Mouse (Mus musculus): ENCODE measurements at regions not wholly inside any gene's neighbourhood (a gene's known extent, or its start where the extent isn't known, plus 50 kb on each side); places are given as distances from the start of the nearest gene placed in this dataset.

DNA sequence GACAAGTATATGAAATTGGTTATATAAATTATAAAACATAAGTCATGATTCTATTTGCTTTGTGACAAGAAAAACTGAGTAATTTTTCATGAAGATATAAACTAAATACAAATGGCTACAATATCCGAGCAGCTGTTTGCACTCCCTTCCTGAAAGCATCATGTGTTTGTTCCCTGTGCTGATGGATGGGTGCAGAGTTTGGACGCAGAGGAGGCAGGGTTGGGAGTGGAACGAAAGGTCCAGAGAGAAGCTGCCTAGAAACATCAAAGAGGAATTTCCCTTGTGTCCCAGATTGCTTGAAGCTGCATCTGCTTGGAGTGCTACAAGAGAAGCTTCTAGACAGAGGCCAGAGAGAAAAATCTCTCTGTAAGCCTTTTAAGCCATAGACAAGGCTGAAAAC is 195.5 kb downstream of the Cd47 start:
- Histone ChIP-seq H3K9me3 (ENCODE audit: control insufficient read depth, low read length) (no peaks in the 10 kb centered on the region; the same call in 1 of the 2 replicates), H3K4me2 (ENCODE audit: low read length) (no peak overlapping the region), H3K4me3 (ENCODE audit: control insufficient read depth in 1 of 2, insufficient read depth in 1 of 2, low read depth in 1 of 2, low read length in 2 of 2) (no peak overlapping the region), H3K36me3 (ENCODE audit: control insufficient read depth, insufficient read depth, low read length) (no peaks in the 10 kb centered on the region), H3K27ac (replicated peaks in 1 of 2; ENCODE audit: control insufficient read depth in 1 of 2, insufficient read depth in 1 of 2, low read depth in 2 of 2, low read length in 2 of 2) (no peak overlapping the region), H3K9ac (ENCODE audit: low read length) (no peak overlapping the region), H3K4me1 (ENCODE audit: control insufficient read depth in 2 of 2, insufficient read depth in 2 of 2, low read length in 2 of 2) (no peaks in the 10 kb centered on the region), H3K27me3 (ENCODE audit: control insufficient read depth, insufficient read depth, low read length) (no peaks in the 10 kb centered on the region)
- WGBS: 68% methylated on average over 3 of the region's 3 CpGs
- ATAC-seq (ENCODE audit: insufficient number of reproducible peaks, insufficient read depth, low FRiP score, low read depth): no peak

GRCm38 (mm10) chr16:49996593-49996992 is 196.3 kb downstream of the Cd47 start:
- Histone ChIP-seq H3K36me3 (ENCODE audit: control insufficient read depth, insufficient read depth, low read length) (no peaks in the 10 kb centered on the region), H3K27ac (replicated peaks in 1 of 2; ENCODE audit: control insufficient read depth in 1 of 2, insufficient read depth in 1 of 2, low read depth in 2 of 2, low read length in 2 of 2) (no peak overlapping the region), H3K4me2 (ENCODE audit: low read length) (no peak overlapping the region), H3K9me3 (ENCODE audit: control insufficient read depth, low read length) (no peaks in the 10 kb centered on the region; the same call in 1 of the 2 replicates), H3K4me1 (ENCODE audit: control insufficient read depth in 2 of 2, insufficient read depth in 2 of 2, low read length in 2 of 2) (no peaks in the 10 kb centered on the region), H3K9ac (ENCODE audit: low read length) (no peak overlapping the region), H3K27me3 (ENCODE audit: control insufficient read depth, insufficient read depth, low read length) (no peaks in the 10 kb centered on the region), H3K4me3 (ENCODE audit: control insufficient read depth in 1 of 2, insufficient read depth in 1 of 2, low read depth in 1 of 2, low read length in 2 of 2) (no peak overlapping the region)
- 63% methylated on average over 5 of the region's 5 CpGs for WGBS
- no peak for ATAC-seq (ENCODE audit: insufficient number of reproducible peaks, insufficient read depth, low FRiP score, low read depth)

- H3K4me3 ChIP-seq (ENCODE audit: control insufficient read depth in 1 of 2, insufficient read depth in 1 of 2, low read depth in 1 of 2, low read length in 2 of 2): no peak overlapping the region
- H3K27ac ChIP-seq (replicated peaks in 1 of 2; ENCODE audit: control insufficient read depth in 1 of 2, insufficient read depth in 1 of 2, low read depth in 2 of 2, low read length in 2 of 2): no peak overlapping the region
- no peak overlapping the region for H3K4me2 ChIP-seq (ENCODE audit: low read length)
- no peaks in the 10 kb centered on the region for H3K4me1 ChIP-seq (ENCODE audit: control insufficient read depth in 2 of 2, insufficient read depth in 2 of 2, low read length in 2 of 2)
- 82% methylated on average over 7 of the region's 7 CpGs for WGBS
- H3K9me3 ChIP-seq (ENCODE audit: control insufficient read depth, low read length): no peaks in the 10 kb centered on the region; the same call in 1 of the 2 replicates
- no peak for ATAC-seq (ENCODE audit: insufficient number of reproducible peaks, insufficient read depth, low FRiP score, low read depth)
- no peak overlapping the region for H3K9ac ChIP-seq (ENCODE audit: low read length)
- H3K36me3 ChIP-seq (ENCODE audit: control insufficient read depth, insufficient read depth, low read length): no peaks in the 10 kb centered on the region
- no peaks in the 10 kb centered on the region for H3K27me3 ChIP-seq (ENCODE audit: control insufficient read depth, insufficient read depth, low read length)
Measured at GRCm38 (mm10) chr16:49997040-49997439, 196.7 kb downstream of the Cd47 start.

- no peak overlapping the region for H3K4me3 ChIP-seq (ENCODE audit: control insufficient read depth in 1 of 2, insufficient read depth in 1 of 2, low read depth in 1 of 2, low read length in 2 of 2)
- H3K27ac ChIP-seq (replicated peaks in 1 of 2; ENCODE audit: control insufficient read depth in 1 of 2, insufficient read depth in 1 of 2, low read depth in 2 of 2, low read length in 2 of 2): no peak overlapping the region
- H3K27me3 ChIP-seq (ENCODE audit: control insufficient read depth, insufficient read depth, low read length): no peaks in the 10 kb centered on the region
- no peaks in the 10 kb centered on the region for H3K9me3 ChIP-seq (ENCODE audit: control insufficient read depth, low read length)
- ATAC-seq (ENCODE audit: insufficient number of reproducible peaks, insufficient read depth, low FRiP score, low read depth): no peak
- H3K9ac ChIP-seq (ENCODE audit: low read length): no peak overlapping the region
- 60% methylated on average over 4 of the region's 4 CpGs for WGBS
- no peaks in the 10 kb centered on the region for H3K4me1 ChIP-seq (ENCODE audit: control insufficient read depth in 2 of 2, insufficient read depth in 2 of 2, low read length in 2 of 2)
- H3K4me2 ChIP-seq (ENCODE audit: low read length): no peak overlapping the region
- H3K36me3 ChIP-seq (ENCODE audit: control insufficient read depth, insufficient read depth, low read length): no peaks in the 10 kb centered on the region
Measured at GRCm38 (mm10) chr16:50000805-50001204, 200.5 kb downstream of the Cd47 start.

GRCm38 (mm10) chr16:50001662-50002455 is 201.5 kb downstream of the Cd47 start:
- no peaks in the 10 kb centered on the region for H3K9me3 ChIP-seq (ENCODE audit: control insufficient read depth, low read length)
- H3K36me3 ChIP-seq (ENCODE audit: control insufficient read depth, insufficient read depth, low read length): no peaks in the 10 kb centered on the region
- H3K4me2 ChIP-seq (ENCODE audit: low read length): no peak overlapping the region
- H3K4me1 ChIP-seq (ENCODE audit: control insufficient read depth in 2 of 2, insufficient read depth in 2 of 2, low read length in 2 of 2): no peaks in the 10 kb centered on the region
- H3K27ac ChIP-seq (replicated peaks in 1 of 2; ENCODE audit: control insufficient read depth in 1 of 2, insufficient read depth in 1 of 2, low read depth in 2 of 2, low read length in 2 of 2): no peak overlapping the region
- WGBS: 50% methylated on average over 3 of the region's 3 CpGs
- no peak for ATAC-seq (ENCODE audit: insufficient number of reproducible peaks, insufficient read depth, low FRiP score, low read depth)
- H3K4me3 ChIP-seq (ENCODE audit: control insufficient read depth in 1 of 2, insufficient read depth in 1 of 2, low read depth in 1 of 2, low read length in 2 of 2): no peak overlapping the region
- no peaks in the 10 kb centered on the region for H3K27me3 ChIP-seq (ENCODE audit: control insufficient read depth, insufficient read depth, low read length)
- H3K9ac ChIP-seq (ENCODE audit: low read length): no peak overlapping the region

DNA sequence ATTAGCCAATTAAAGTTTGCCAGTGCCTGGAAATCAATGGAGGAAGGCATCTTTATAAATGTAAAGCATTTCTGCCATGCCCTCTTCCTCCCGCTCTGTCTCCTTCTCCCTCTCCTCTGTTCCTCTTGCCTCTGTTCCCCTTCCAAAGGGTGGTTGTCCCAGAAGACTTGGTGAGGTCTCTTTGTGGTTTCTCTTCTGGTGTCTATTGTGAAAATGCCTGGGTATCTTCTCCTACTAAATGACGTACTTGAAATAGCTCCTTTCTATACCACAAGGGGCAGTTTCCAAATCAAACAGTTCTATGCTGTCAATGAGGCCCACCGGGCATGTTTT is 202.1 kb downstream of the Cd47 start:
- 49% methylated on average over 3 of the region's 3 CpGs for WGBS
- no peaks in the 10 kb centered on the region for H3K36me3 ChIP-seq (ENCODE audit: control insufficient read depth, insufficient read depth, low read length)

GRCm38 (mm10) chr16:50009046-50009445 is 208.7 kb downstream of the Cd47 start:
- no peak for ATAC-seq (ENCODE audit: insufficient number of reproducible peaks, insufficient read depth, low FRiP score, low read depth)
- WGBS: 90% methylated on average over 3 of the region's 3 CpGs
- H3K36me3 ChIP-seq (ENCODE audit: control insufficient read depth, insufficient read depth, low read length): no peaks in the 10 kb centered on the region
- no peak overlapping the region for H3K27ac ChIP-seq (replicated peaks in 1 of 2; ENCODE audit: control insufficient read depth in 1 of 2, insufficient read depth in 1 of 2, low read depth in 2 of 2, low read length in 2 of 2)
- H3K9ac ChIP-seq (ENCODE audit: low read length): no peak overlapping the region
- H3K4me1 ChIP-seq (ENCODE audit: control insufficient read depth in 2 of 2, insufficient read depth in 2 of 2, low read length in 2 of 2): peaks cover 0 to 3% of the 10 kb centered on the region in 2 experiments; a peak in 2 of 4 replicates
- H3K4me2 ChIP-seq (ENCODE audit: low read length): no peak overlapping the region
- no peak overlapping the region for H3K4me3 ChIP-seq (ENCODE audit: control insufficient read depth in 1 of 2, insufficient read depth in 1 of 2, low read depth in 1 of 2, low read length in 2 of 2)
- H3K9me3 ChIP-seq (ENCODE audit: control insufficient read depth, low read length): no peaks in the 10 kb centered on the region
- H3K27me3 ChIP-seq (ENCODE audit: control insufficient read depth, insufficient read depth, low read length): 0 out of 2 replicates have a peak, but pooled peaks cover 3% of the 10 kb centered on the region

More for the DNA sequence above, 202.1 kb downstream of the Cd47 start:
- H3K9me3 ChIP-seq (ENCODE audit: control insufficient read depth, low read length): no peaks in the 10 kb centered on the region
- H3K9ac ChIP-seq (ENCODE audit: low read length): no peak overlapping the region
- H3K27ac ChIP-seq (replicated peaks in 1 of 2; ENCODE audit: control insufficient read depth in 1 of 2, insufficient read depth in 1 of 2, low read depth in 2 of 2, low read length in 2 of 2): no peak overlapping the region
- ATAC-seq (ENCODE audit: insufficient number of reproducible peaks, insufficient read depth, low FRiP score, low read depth): no peak
- no peak overlapping the region for H3K4me2 ChIP-seq (ENCODE audit: low read length)
- H3K4me1 ChIP-seq (ENCODE audit: control insufficient read depth in 2 of 2, insufficient read depth in 2 of 2, low read length in 2 of 2): no peaks in the 10 kb centered on the region
- H3K27me3 ChIP-seq (ENCODE audit: control insufficient read depth, insufficient read depth, low read length): 0 out of 2 replicates have a peak, but pooled peaks cover 3% of the 10 kb centered on the region
- H3K4me3 ChIP-seq (ENCODE audit: control insufficient read depth in 1 of 2, insufficient read depth in 1 of 2, low read depth in 1 of 2, low read length in 2 of 2): no peak overlapping the region

DNA sequence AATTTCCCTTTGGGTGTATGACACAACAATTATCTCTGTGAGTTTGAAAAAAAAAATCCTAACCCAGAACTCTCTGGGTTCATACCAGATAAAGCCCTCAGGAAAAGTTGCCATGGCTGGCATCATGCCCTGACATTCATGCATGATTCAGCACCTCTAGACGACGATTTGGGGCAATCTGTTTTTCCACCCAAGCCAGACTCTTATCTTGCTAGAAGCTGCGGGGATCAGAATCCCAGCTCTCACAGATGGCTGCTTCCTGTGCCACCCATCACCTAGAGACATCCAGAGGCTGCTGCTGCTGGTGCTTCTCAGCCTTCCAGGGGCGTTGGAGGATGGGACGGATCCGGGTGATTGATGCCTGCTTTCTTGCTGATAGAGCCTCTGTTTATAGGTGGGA is 209.2 kb downstream of the Cd47 start:
- Histone ChIP-seq H3K9me3 (ENCODE audit: control insufficient read depth, low read length) (no peaks in the 10 kb centered on the region), H3K27ac (replicated peaks in 1 of 2; ENCODE audit: control insufficient read depth in 1 of 2, insufficient read depth in 1 of 2, low read depth in 2 of 2, low read length in 2 of 2) (no peak overlapping the region), H3K4me3 (ENCODE audit: control insufficient read depth in 1 of 2, insufficient read depth in 1 of 2, low read depth in 1 of 2, low read length in 2 of 2) (no peak overlapping the region), H3K4me2 (ENCODE audit: low read length) (no peak overlapping the region), H3K4me1 (ENCODE audit: control insufficient read depth in 2 of 2, insufficient read depth in 2 of 2, low read length in 2 of 2) (peaks cover 0 to 3% of the 10 kb centered on the region in 2 experiments; a peak in 2 of 4 replicates), H3K27me3 (ENCODE audit: control insufficient read depth, insufficient read depth, low read length) (0 out of 2 replicates have a peak, but pooled peaks cover 3% of the 10 kb centered on the region), H3K36me3 (ENCODE audit: control insufficient read depth, insufficient read depth, low read length) (no peaks in the 10 kb centered on the region), H3K9ac (ENCODE audit: low read length) (no peak overlapping the region)
- WGBS: 10% methylated on average over 6 of the region's 6 CpGs
- no peak for ATAC-seq (ENCODE audit: insufficient number of reproducible peaks, insufficient read depth, low FRiP score, low read depth)
